Mouse (Mus musculus): ENCODE results near the gene Rdh8. TPM values are rescaled to one million over a fixed set of nuclear protein-coding genes. Genes with fewer than 3 reads are reported as not detected.

Gene Rdh8
- not detected in 2 replicates for polyA plus RNA-seq (2014; fragmentation: Nextera tagmentation; extraction: Ambion mirVana)

- H3K4me3 ChIP-seq (ENCODE audit: low read depth, low read length): no peak within 1 kb of the TSS
- H3K27me3 ChIP-seq (ENCODE audit: control insufficient read depth, insufficient read depth, low read length): 0 out of 2 replicates have a peak, but pooled peaks cover 3% of the 10 kb centered on the region
- H3K27ac ChIP-seq (ENCODE audit: low read length): no peak within 1 kb of the TSS
- no peak for ATAC-seq (ENCODE audit: insufficient number of reproducible peaks, insufficient read depth, low FRiP score, low read depth)
- H3K4me2 ChIP-seq (replicated peaks; ENCODE audit: low read depth, low read length): no peak within 1 kb of the TSS
- peaks cover 7% of the 10 kb centered on the region for H3K4me1 ChIP-seq (ENCODE audit: control insufficient read depth, insufficient read depth, low read length)
- no peaks in the 10 kb centered on the region for H3K9me3 ChIP-seq (ENCODE audit: control insufficient read depth, low read depth, low read length)
- WGBS: 79% methylated on average over 6 of the region's 6 CpGs
- no peaks in the 10 kb centered on the region for H3K36me3 ChIP-seq (ENCODE audit: control insufficient read depth, insufficient read depth, low read length)
- H3K9ac ChIP-seq (replicated peaks; ENCODE audit: low read depth, low read length): no peak within 1 kb of the TSS
Observed at GRCm38 (mm10) chr9:20818236-20818635, at the start of gene Rdh8. TSS of gene Rdh8 (plus strand) at chr9:20818503.

- no peaks in the 10 kb centered on the region for H3K36me3 ChIP-seq (ENCODE audit: control insufficient read depth, insufficient read depth, low read length)
Observed at GRCm38 (mm10) chr9:20781286-20781685, 37.0 kb upstream of the Rdh8 start.

GRCm38 (mm10) chr9:20785055-20785454, 33.2 kb upstream of the Rdh8 start:
- H3K9ac ChIP-seq (replicated peaks; ENCODE audit: low read depth, low read length): no peak overlapping the region
- 40% methylated on average over 6 of the region's 6 CpGs for WGBS
- H3K4me2 ChIP-seq (replicated peaks; ENCODE audit: low read depth, low read length): no peak overlapping the region

More at GRCm38 (mm10) chr9:20781286-20781685, 37.0 kb upstream of the Rdh8 start:
- Histone ChIP-seq H3K4me1 (ENCODE audit: control insufficient read depth, insufficient read depth, low read length) (peaks cover 7% of the 10 kb centered on the region; the same call in 1 of the 2 replicates), H3K27me3 (ENCODE audit: control insufficient read depth, insufficient read depth, low read length) (no peaks in the 10 kb centered on the region), H3K9ac (replicated peaks; ENCODE audit: low read depth, low read length) (no peak overlapping the region), H3K4me3 (ENCODE audit: low read depth, low read length) (no peak overlapping the region), H3K9me3 (ENCODE audit: control insufficient read depth, low read depth, low read length) (no peaks in the 10 kb centered on the region), H3K27ac (ENCODE audit: low read length) (no peak overlapping the region), H3K4me2 (replicated peaks; ENCODE audit: low read depth, low read length) (no peak overlapping the region)
- WGBS: 72% methylated on average over 3 of the region's 3 CpGs
- ATAC-seq (ENCODE audit: insufficient number of reproducible peaks, insufficient read depth, low FRiP score, low read depth): no peak

GRCm38 (mm10) chr9:20787992-20788391, 30.3 kb upstream of the Rdh8 start:
- Histone ChIP-seq H3K4me1 (ENCODE audit: control insufficient read depth, insufficient read depth, low read length) (peaks cover 7% of the 10 kb centered on the region; the same call in 1 of the 2 replicates), H3K4me2 (replicated peaks; ENCODE audit: low read depth, low read length) (no peak overlapping the region), H3K9ac (replicated peaks; ENCODE audit: low read depth, low read length) (no peak overlapping the region), H3K4me3 (ENCODE audit: low read depth, low read length) (no peak overlapping the region), H3K27me3 (ENCODE audit: control insufficient read depth, insufficient read depth, low read length) (no peaks in the 10 kb centered on the region), H3K9me3 (ENCODE audit: control insufficient read depth, low read depth, low read length) (no peaks in the 10 kb centered on the region), H3K27ac (ENCODE audit: low read length) (no peak overlapping the region), H3K36me3 (ENCODE audit: control insufficient read depth, insufficient read depth, low read length) (no peaks in the 10 kb centered on the region)
- WGBS: 71% methylated on average over 8 of the region's 8 CpGs
- no peak for ATAC-seq (ENCODE audit: insufficient number of reproducible peaks, insufficient read depth, low FRiP score, low read depth)

More at GRCm38 (mm10) chr9:20785055-20785454, 33.2 kb upstream of the Rdh8 start:
- Histone ChIP-seq H3K27me3 (ENCODE audit: control insufficient read depth, insufficient read depth, low read length) (no peaks in the 10 kb centered on the region), H3K9me3 (ENCODE audit: control insufficient read depth, low read depth, low read length) (no peaks in the 10 kb centered on the region), H3K4me3 (ENCODE audit: low read depth, low read length) (no peak overlapping the region), H3K36me3 (ENCODE audit: control insufficient read depth, insufficient read depth, low read length) (no peaks in the 10 kb centered on the region), H3K27ac (ENCODE audit: low read length) (0 out of 2 replicates have a peak overlapping the region, but pooled peaks have one; percentile 7), H3K4me1 (ENCODE audit: control insufficient read depth, insufficient read depth, low read length) (peaks cover 7% of the 10 kb centered on the region; the same call in 1 of the 2 replicates)
- no peak for ATAC-seq (ENCODE audit: insufficient number of reproducible peaks, insufficient read depth, low FRiP score, low read depth)

GRCm38 (mm10) chr9:20789651-20790050, 28.7 kb upstream of the Rdh8 start:
- peaks cover 15% of the 10 kb centered on the region; the same call in 1 of the 2 replicates for H3K4me1 ChIP-seq (ENCODE audit: control insufficient read depth, insufficient read depth, low read length)
- 76% methylated on average over 3 of the region's 4 CpGs for WGBS
- ATAC-seq (ENCODE audit: insufficient number of reproducible peaks, insufficient read depth, low FRiP score, low read depth): no peak
- H3K27me3 ChIP-seq (ENCODE audit: control insufficient read depth, insufficient read depth, low read length): no peaks in the 10 kb centered on the region
- H3K27ac ChIP-seq (ENCODE audit: low read length): no peak overlapping the region
- no peak overlapping the region for H3K4me2 ChIP-seq (replicated peaks; ENCODE audit: low read depth, low read length)
- H3K9me3 ChIP-seq (ENCODE audit: control insufficient read depth, low read depth, low read length): no peaks in the 10 kb centered on the region
- no peak overlapping the region for H3K9ac ChIP-seq (replicated peaks; ENCODE audit: low read depth, low read length)
- no peaks in the 10 kb centered on the region for H3K36me3 ChIP-seq (ENCODE audit: control insufficient read depth, insufficient read depth, low read length)
- H3K4me3 ChIP-seq (ENCODE audit: low read depth, low read length): no peak overlapping the region

GRCm38 (mm10) chr9:20790345-20790744, 28.0 kb upstream of the Rdh8 start:
- no peak overlapping the region for H3K4me2 ChIP-seq (replicated peaks; ENCODE audit: low read depth, low read length)
- no peaks in the 10 kb centered on the region for H3K36me3 ChIP-seq (ENCODE audit: control insufficient read depth, insufficient read depth, low read length)
- ATAC-seq (ENCODE audit: insufficient number of reproducible peaks, insufficient read depth, low FRiP score, low read depth): no peak
- no peak overlapping the region for H3K4me3 ChIP-seq (ENCODE audit: low read depth, low read length)
- no peaks in the 10 kb centered on the region for H3K27me3 ChIP-seq (ENCODE audit: control insufficient read depth, insufficient read depth, low read length)
- H3K27ac ChIP-seq (ENCODE audit: low read length): no peak overlapping the region
- no peak overlapping the region for H3K9ac ChIP-seq (replicated peaks; ENCODE audit: low read depth, low read length)
- no peaks in the 10 kb centered on the region for H3K9me3 ChIP-seq (ENCODE audit: control insufficient read depth, low read depth, low read length)
- peaks cover 10% of the 10 kb centered on the region; the same call in 1 of the 2 replicates for H3K4me1 ChIP-seq (ENCODE audit: control insufficient read depth, insufficient read depth, low read length)
- 45% methylated on average over 3 of the region's 3 CpGs for WGBS

GRCm38 (mm10) chr9:20794108-20794806, 24.0 kb upstream of the Rdh8 start:
- Histone ChIP-seq H3K9me3 (ENCODE audit: control insufficient read depth, low read depth, low read length) (no peaks in the 10 kb centered on the region), H3K4me3 (ENCODE audit: low read depth, low read length) (no peak overlapping the region), H3K9ac (replicated peaks; ENCODE audit: low read depth, low read length) (peak overlapping the region; percentile 6; the same call in 1 of the 2 replicates), H3K4me2 (replicated peaks; ENCODE audit: low read depth, low read length) (no peak overlapping the region), H3K27ac (ENCODE audit: low read length) (peak overlapping the region; percentile 58; the same call in 1 of the 2 replicates), H3K4me1 (ENCODE audit: control insufficient read depth, insufficient read depth, low read length) (peaks cover 10% of the 10 kb centered on the region; the same call in 1 of the 2 replicates), H3K36me3 (ENCODE audit: control insufficient read depth, insufficient read depth, low read length) (no peaks in the 10 kb centered on the region), H3K27me3 (ENCODE audit: control insufficient read depth, insufficient read depth, low read length) (no peaks in the 10 kb centered on the region)
- WGBS: 26% methylated on average over 7 of the region's 7 CpGs
- 0 out of 2 replicates have a peak, but pooled peaks have one; percentile 29 for ATAC-seq (ENCODE audit: insufficient number of reproducible peaks, insufficient read depth, low FRiP score, low read depth)

- ATAC-seq (ENCODE audit: insufficient number of reproducible peaks, insufficient read depth, low FRiP score, low read depth): no peak
- H3K4me1 ChIP-seq (ENCODE audit: control insufficient read depth, insufficient read depth, low read length): no peaks in the 10 kb centered on the region
- WGBS: 70% methylated on average over 13 of the region's 13 CpGs
Observed at GRCm38 (mm10) chr9:20804266-20805158, 13.8 kb upstream of the Rdh8 start.

More at GRCm38 (mm10) chr9:20804266-20805158, 13.8 kb upstream of the Rdh8 start:
- no peaks in the 10 kb centered on the region for H3K36me3 ChIP-seq (ENCODE audit: control insufficient read depth, insufficient read depth, low read length)
- H3K27ac ChIP-seq (ENCODE audit: low read length): no peak overlapping the region
- H3K4me3 ChIP-seq (ENCODE audit: low read depth, low read length): no peak overlapping the region
- no peaks in the 10 kb centered on the region for H3K27me3 ChIP-seq (ENCODE audit: control insufficient read depth, insufficient read depth, low read length)
- no peak overlapping the region for H3K4me2 ChIP-seq (replicated peaks; ENCODE audit: low read depth, low read length)
- H3K9ac ChIP-seq (replicated peaks; ENCODE audit: low read depth, low read length): no peak overlapping the region
- H3K9me3 ChIP-seq (ENCODE audit: control insufficient read depth, low read depth, low read length): no peaks in the 10 kb centered on the region

All from stomach, embryonic 14.5 days (tissue).